Mouse (Mus musculus) adipocyte (in vitro differentiated cells): Measurements from ENCODE around the gene Atp1a3.
"Not testable (repeated sequence)": the region's sequence is repeated elsewhere in the genome, so short reads cannot be mapped to it uniquely, and the experiment has no call there.

ENCODE experiments used
- DNase-seq: peaks from one replicate; pipeline ENCODE4 v3.0.0-alpha.2; 2016; ENCODE audit warnings: low spot score

The Atp1a3 gene

GRCm38 (mm10) chr7:25005421-25006065 lies at the start of gene Atp1a3:
Gene Atp1a3, minus strand, starts transcription at chr7:25005958.
- DNase-seq: no peak

- DNase-seq: no peak
Observed at GRCm38 (mm10) chr7:25052587-25052986, 46.8 kb upstream of the Atp1a3 start.

DNA sequence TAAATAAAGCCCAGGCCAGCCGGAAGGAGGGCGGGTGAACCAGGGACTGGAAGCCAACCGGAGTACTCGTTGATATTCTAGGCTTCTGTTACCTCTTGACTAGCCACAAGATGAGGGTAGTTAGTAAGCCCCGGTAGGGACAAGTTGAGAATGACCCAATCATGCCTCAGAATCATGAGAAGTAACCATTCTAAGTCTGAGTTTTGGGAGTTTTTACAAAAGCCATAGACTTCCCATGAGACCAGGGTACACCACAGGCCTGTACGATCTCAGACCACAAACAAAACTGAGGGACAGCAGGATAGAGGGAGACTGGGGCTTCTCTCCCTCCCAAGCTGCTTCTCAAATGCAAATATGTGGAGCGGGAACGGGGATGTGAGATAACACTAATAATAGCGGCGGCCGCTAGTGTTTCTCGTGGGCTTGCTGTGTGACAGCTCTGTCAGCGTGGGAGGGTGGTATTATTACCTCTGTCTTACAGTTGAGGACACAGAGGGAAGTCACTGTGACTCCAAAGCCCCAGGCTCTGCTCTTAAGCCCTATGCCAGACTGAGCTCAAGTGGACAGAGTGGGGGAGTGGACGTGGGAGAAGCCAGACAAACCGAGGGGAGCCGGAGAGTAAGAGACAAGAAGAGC lies 43.7 kb upstream of the Atp1a3 start:
- no peak for DNase-seq

- DNase-seq: peak; percentile 52
Observed at GRCm38 (mm10) chr7:25047363-25047762, 41.6 kb upstream of the Atp1a3 start.

DNA sequence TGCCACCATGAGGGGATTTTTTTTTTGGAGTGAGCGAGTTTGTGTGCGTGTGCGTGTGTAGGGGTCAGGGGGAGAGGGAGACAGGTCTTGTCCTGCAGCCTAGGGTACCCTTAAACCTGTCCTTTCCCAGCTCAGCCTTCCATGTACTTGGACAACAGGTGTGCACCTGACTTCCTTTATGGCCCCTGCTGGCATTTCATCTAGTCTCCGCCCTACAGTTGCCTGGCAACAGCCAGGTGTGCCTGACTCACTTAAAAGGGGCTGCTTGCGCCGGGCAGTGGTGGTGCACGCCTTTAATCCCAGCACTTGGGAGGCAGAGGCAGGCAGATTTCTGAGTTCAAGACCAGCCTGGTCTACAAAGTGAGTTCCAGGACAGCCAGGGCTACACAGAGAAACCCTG lies 38.8 kb upstream of the Atp1a3 start:
- DNase-seq: not testable (repeated sequence)

DNA sequence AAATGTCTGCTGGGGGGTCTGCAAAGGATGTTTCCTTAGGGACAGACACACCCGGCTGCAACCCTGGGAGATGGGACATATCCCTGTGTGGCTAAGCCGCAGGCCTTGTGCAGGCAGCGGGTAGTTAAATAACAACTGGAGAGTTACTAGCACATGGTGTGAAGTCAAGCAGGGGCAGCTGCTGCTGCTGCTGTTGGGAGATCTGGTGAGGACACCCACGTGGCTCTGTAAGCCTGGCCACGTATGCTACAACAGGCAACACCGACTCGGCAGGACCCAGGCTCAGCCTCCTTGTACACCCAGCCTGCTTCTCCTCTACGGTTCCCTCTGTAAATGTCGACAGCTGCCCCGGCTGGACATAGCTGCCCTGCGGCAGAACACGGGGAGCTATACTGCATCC lies 36.2 kb upstream of the Atp1a3 start:
- no peak for DNase-seq

DNA sequence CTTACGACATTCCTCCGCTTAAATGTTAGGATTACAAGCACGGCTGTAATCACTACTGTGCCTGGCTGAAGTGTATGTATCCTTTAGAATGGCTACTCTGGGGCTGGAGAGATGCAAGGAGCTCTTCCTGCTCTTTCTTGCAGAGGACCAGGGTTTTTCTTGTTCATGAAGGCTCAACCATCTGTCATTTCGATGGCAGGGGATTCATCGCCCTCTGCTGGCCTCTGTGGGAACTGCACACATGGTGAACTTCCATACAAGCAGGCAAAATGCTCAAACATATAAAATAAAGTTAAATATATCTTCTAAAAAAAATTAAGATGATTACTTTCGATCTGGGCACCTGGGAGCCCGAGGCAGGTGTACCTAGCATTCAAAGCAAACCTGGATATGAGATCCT lies 30.2 kb upstream of the Atp1a3 start:
- DNase-seq: peak; percentile 51

- DNase-seq: no peak
Observed at GRCm38 (mm10) chr7:25034796-25035195, 29.0 kb upstream of the Atp1a3 start.

GRCm38 (mm10) chr7:25031528-25031927 lies 25.8 kb upstream of the Atp1a3 start:
- peak; percentile 7 for DNase-seq

DNA sequence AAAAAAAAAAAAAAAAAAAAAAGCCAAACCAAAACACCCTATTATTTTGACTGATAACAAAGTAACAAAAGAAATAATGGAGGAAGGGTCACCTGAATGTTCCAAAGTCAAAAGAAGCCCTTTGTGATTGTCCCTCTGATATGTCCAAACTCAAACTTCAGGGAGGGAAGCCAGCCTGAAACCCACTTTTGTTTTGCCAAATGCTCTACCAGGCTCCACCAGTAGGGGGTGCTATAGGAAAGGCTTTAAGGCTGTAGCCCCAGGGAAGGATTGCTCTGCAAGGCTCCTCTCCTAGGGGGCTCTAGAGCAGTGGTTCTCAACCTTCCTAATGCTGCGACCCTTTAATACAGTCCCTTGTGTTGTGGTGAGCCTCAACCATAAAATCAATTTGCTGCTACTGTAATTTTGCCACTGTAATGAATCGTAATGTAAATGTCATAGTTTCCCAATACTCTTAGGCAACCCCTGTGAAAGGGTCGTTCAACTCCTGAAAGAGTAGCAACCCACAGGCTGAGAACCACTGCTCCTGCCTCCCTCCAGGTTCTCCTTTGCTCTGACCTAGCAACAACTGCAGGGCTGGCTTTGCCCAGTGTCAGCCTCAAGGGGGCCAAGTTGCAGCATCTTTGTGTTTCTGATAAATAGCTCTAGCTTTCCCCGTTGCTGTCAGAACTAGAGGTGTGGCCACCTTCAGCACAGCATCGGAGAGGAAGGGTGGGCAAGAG lies 24.4 kb upstream of the Atp1a3 start:
- peak; percentile 78 for DNase-seq

DNA sequence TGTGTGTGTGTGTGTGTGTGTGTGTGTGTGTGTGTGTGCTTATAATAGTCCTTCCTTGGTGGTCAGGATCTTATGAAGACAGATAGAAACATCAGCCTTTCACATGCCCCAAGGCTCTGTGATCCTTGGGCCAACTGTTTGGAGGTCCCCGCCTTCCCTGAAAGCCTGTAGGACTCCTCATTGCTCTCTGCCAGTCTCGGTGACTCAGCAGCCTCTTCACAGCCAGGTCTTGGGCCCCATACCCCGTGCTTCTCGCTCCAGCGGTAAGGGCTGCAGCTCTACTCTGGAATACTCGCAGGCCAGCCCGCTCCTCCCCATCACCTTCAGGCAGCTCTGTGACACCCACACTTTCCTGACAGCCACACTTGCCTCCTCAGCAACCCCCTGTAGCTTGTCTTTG lies 20.7 kb upstream of the Atp1a3 start:
- DNase-seq: peak; percentile 22

- peak; percentile 68 for DNase-seq
Observed at GRCm38 (mm10) chr7:25025855-25026439, 20.2 kb upstream of the Atp1a3 start.

DNA sequence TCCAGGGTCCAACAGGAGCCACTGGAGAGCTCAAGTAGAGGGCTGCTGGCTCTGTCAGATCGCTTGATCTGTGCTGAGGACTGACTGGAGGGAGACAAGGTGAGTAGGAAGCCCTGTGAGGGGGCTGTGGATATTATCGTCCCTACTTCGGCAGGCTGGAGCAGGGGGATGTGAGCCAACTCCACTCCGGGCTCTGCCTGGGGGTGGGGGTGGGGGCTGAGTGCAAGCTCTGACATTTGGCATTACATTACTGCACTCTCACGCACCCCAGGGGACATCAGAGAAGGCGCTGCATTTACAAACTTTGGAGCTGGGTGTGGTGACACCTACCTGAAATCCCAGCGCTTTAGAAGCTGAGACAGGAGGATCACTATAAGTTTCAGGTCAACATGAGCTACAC lies 5.8 kb upstream of the Atp1a3 start:
- DNase-seq: no peak

GRCm38 (mm10) chr7:25010090-25010913 lies 4.5 kb upstream of the Atp1a3 start:
- no peak for DNase-seq

DNA sequence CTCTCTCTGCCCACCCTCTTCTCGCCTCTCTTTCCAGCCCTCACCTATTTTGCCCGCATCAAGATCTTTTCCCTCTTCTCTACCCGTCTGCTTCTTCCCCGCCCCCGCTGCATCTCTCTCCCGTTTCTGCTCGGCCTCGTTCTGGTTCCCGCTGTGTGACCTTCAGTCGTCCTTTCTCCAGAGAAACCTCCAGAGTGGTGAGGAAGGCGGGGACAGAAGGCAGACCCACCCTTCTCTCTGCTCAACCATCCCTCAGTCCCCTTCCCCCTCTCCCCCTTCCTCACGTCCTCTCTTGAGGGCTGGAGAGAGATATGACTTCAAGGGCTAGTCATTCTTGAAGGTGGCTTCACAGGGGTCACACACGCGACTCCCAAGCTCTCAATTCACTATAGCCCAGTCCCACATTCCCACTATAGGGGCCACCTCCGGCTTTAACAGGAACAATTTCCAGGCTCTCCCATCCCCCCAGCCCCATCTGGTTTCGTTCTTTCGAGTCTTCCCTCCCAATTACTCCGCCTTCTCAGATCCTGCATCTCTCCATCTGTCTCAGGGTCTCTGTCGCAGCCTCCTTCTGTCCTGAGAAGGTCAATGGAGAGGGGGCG lies 3.4 kb upstream of the Atp1a3 start:
- no peak for DNase-seq

DNA sequence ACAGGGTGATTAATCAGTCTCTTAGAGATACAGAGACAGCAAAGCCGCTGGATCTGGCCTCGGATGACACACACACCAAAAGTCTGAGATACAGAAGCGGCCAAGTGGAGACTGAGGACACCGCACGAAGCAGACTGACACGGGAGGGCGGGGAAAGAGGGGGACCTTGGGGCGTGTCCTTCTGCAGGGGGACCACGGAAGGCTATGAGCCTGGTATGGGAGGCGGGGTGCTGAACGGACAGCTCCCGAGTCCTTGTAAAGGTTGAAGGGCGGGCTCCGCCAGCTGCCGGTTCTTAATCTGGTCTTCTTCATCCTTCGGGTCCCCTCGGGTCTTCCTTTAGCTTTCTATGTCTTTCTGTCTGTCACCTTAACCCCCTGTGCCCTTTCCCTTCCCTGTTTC lies 2.9 kb upstream of the Atp1a3 start:
- no peak for DNase-seq

GRCm38 (mm10) chr7:25007609-25008374 lies 2.0 kb upstream of the Atp1a3 start:
- DNase-seq: no peak

GRCm38 (mm10) chr7:25006586-25007364 lies 1.0 kb upstream of the Atp1a3 start:
- DNase-seq: peak; percentile 61

GRCm38 (mm10) chr7:25006171-25006570 lies 413 bp upstream of the Atp1a3 start:
- DNase-seq: no peak

DNA sequence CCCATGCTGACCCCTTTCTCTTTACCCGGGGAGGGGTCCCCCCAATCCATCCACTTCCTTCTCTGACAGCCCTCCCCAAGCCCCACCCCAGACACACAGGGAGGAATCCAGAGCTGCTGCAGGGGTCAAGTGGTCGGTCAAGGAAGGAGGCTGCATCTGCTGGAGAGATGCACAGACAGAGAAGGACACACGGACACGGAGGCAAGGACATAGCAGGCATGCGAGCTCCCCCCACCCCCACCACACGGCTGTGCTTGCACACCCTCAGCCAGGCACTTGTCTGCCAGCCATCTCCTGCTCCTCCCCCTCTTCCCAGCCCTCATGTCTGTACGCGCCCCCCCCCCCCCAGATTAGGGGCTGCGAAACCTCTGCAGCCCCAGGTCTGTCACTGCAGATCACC lies 952 bp downstream of the Atp1a3 start:
- no peak for DNase-seq
